Mouse (Mus musculus): ENCODE measurements at regions not wholly inside any gene's neighbourhood (a gene's known extent, or its start where the extent isn't known, plus 50 kb on each side); places are given as distances from the start of the nearest gene placed in this dataset.

- 20% methylated on average over 2 of the region's 2 CpGs for WGBS (ENCODE audit: insufficient replicate concordance)
- Histone ChIP-seq H3K4me2 (no peak overlapping the region), H3K9ac (no peak overlapping the region), H3K36me3 (replicated peaks) (no peaks in the 10 kb centered on the region), H3K27me3 (no peaks in the 10 kb centered on the region), H3K9me3 (replicated peaks) (no peaks in the 10 kb centered on the region), H3K4me3 (replicated peaks) (no peak overlapping the region), H3K4me1 (replicated peaks) (no peaks in the 10 kb centered on the region), H3K27ac (replicated peaks) (no peak overlapping the region)
- ATAC-seq (ENCODE audit: insufficient read depth), result no peak
These were observed 79.8 kb upstream of the Slc7a14 start for GRCm38 (mm10) chr3:31389955-31390354.

- ATAC-seq (ENCODE audit: insufficient read depth), result no peak
- Histone ChIP-seq H3K4me2 (no peak overlapping the region), H3K4me3 (replicated peaks) (no peak overlapping the region), H3K9ac (no peak overlapping the region), H3K4me1 (replicated peaks) (no peaks in the 10 kb centered on the region), H3K27me3 (no peaks in the 10 kb centered on the region), H3K36me3 (replicated peaks) (no peaks in the 10 kb centered on the region), H3K9me3 (replicated peaks) (no peaks in the 10 kb centered on the region), H3K27ac (replicated peaks) (no peak overlapping the region)
- 54% methylated on average over 3 of the region's 3 CpGs for WGBS (ENCODE audit: insufficient replicate concordance)
These were observed 65.5 kb upstream of the Slc7a14 start for GRCm38 (mm10) chr3:31375678-31376077.

GRCm38 (mm10) chr3:31374061-31374460, 63.9 kb upstream of the Slc7a14 start:
- Histone ChIP-seq H3K36me3 (replicated peaks) (no peaks in the 10 kb centered on the region), H3K4me1 (replicated peaks) (no peaks in the 10 kb centered on the region), H3K27ac (replicated peaks) (no peak overlapping the region), H3K4me3 (replicated peaks) (no peak overlapping the region), H3K9me3 (replicated peaks) (no peaks in the 10 kb centered on the region), H3K27me3 (no peaks in the 10 kb centered on the region), H3K9ac (no peak overlapping the region), H3K4me2 (no peak overlapping the region)
- ATAC-seq (ENCODE audit: insufficient read depth), result no peak

- Histone ChIP-seq H3K4me1 (replicated peaks) (no peaks in the 10 kb centered on the region), H3K27me3 (no peaks in the 10 kb centered on the region), H3K36me3 (replicated peaks) (no peaks in the 10 kb centered on the region), H3K27ac (replicated peaks) (no peak overlapping the region), H3K4me2 (no peak overlapping the region), H3K9me3 (replicated peaks) (no peaks in the 10 kb centered on the region), H3K4me3 (replicated peaks) (no peak overlapping the region), H3K9ac (no peak overlapping the region)
- no peak for ATAC-seq (ENCODE audit: insufficient read depth)
- WGBS (ENCODE audit: insufficient replicate concordance), result 48% methylated on average over 2 of the region's 2 CpGs
These were observed 58.1 kb upstream of the Slc7a14 start for GRCm38 (mm10) chr3:31368259-31368658.
